Comparison of ENCODE assay signal across 22 mouse cellular contexts in the genomic region with DNA sequence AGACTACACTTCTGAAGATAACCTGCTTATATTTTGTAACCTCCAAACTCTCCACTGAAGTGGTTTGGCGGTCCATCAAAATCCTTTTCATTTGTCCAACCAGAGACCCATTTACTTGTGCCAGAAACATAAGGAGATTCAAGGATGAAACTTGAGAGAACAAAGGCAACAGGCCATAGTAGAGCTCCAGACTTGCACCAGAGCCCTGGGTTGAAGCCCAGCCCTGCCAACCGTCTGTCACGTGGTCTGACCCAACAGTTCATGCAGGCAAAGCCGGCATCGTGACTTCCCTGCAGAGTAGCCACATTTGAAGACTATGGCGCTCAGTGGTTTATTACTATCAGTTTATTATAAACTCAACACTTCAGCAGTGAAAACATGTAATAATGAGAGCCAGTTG. TPM values are rescaled to one million over a fixed set of nuclear protein-coding genes. Genes with fewer than 3 reads are reported as not detected.
A peak's percentile ranks its signal among the peaks of the same experiment; 100 is the strongest.
DNase-seq lines count a peak whose midpoint lies in the region; ATAC-seq lines count a peak whose summit lies in the region.
"Had no signal": no experiment of that assay in that cellular context is flagged by ENCODE, and none has a peak within 500 bp of the region (broad histone marks: within the 10 kb centered on the region; RNA-seq: fewer than 3 reads in every experiment).

No protein-coding gene starts in this region.

- H3K9me3 ChIP-seq in embryonic facial prominence, embryonic 15.5 days (replicated peaks) = no peaks in the 10 kb centered on the region
- H3K9me3 ChIP-seq in embryonic facial prominence, embryonic 10.5 days = no peaks in the 10 kb centered on the region
- H3K9me3 ChIP-seq in heart, embryonic 15.5 days (replicated peaks) = no peaks in the 10 kb centered on the region
- H3K9me3 ChIP-seq: limb, embryonic 12.5 days; liver, embryonic 15.5 days; neural tube, embryonic 12.5 days had no signal

- H3K27me3 ChIP-seq in embryonic facial prominence, embryonic 15.5 days = no peaks in the 10 kb centered on the region
- no peaks in the 10 kb centered on the region for H3K27me3 ChIP-seq in embryonic facial prominence, embryonic 10.5 days (replicated peaks; ENCODE audit: low read depth, poor library complexity, severe bottlenecking)
- no peaks in the 10 kb centered on the region for H3K27me3 ChIP-seq in heart, embryonic 15.5 days
- H3K27me3 ChIP-seq: limb, embryonic 12.5 days; liver, embryonic 15.5 days; neural tube, embryonic 12.5 days had no signal

- 83% methylated on average over 6 of the region's 6 CpGs for WGBS in embryonic facial prominence, embryonic 15.5 days
- WGBS in embryonic facial prominence, embryonic 10.5 days = 92% methylated on average over 6 of the region's 6 CpGs
- WGBS in heart, embryonic 15.5 days = 72% methylated on average over 6 of the region's 6 CpGs

- H3K36me3 ChIP-seq in embryonic facial prominence, embryonic 15.5 days = no peaks in the 10 kb centered on the region
- H3K36me3 ChIP-seq in embryonic facial prominence, embryonic 10.5 days (replicated peaks) = no peaks in the 10 kb centered on the region
- no peaks in the 10 kb centered on the region for H3K36me3 ChIP-seq in heart, embryonic 15.5 days
- H3K36me3 ChIP-seq: G1E; limb, embryonic 12.5 days; liver, embryonic 15.5 days; neural tube, embryonic 12.5 days had no signal

- DNase-seq in embryonic facial prominence, embryonic 10.5 days (ENCODE audit: low spot score) = no peak
- DNase-seq in heart, postnatal 14 days = no peak
- peak; percentile 31 for DNase-seq in 3T3-L1 (ENCODE audit: low read depth, low spot score)
- peak; percentile 56 for DNase-seq in Muller cell, postnatal 12 days (ENCODE audit: inconsistent ontology term)
- no peak for DNase-seq in thymus, postnatal 10 days (ENCODE audit: low spot score in 2 of 2)
- DNase-seq: gastrocnemius, postnatal 36 days; kidney, adult 2 months; kidney, postnatal 14 days; lung, postnatal 14 days; thymus, adult 18-20 months had no signal

- H3K9ac ChIP-seq in embryonic facial prominence, embryonic 15.5 days = no peak overlapping the region
- H3K9ac ChIP-seq in heart, embryonic 15.5 days = no peak overlapping the region
- H3K9ac ChIP-seq: limb, embryonic 12.5 days; liver, embryonic 15.5 days; neural tube, embryonic 12.5 days had no signal

- no peak for ATAC-seq in embryonic facial prominence, embryonic 15.5 days (ENCODE audit: insufficient number of reproducible peaks, low FRiP score, low TSS enrichment, low read depth)
- ATAC-seq in heart, embryonic 15.5 days (replicated peaks; ENCODE audit: insufficient number of reproducible peaks, insufficient read depth, low FRiP score, low read depth) = no peak
- ATAC-seq: CD4-positive, CD25-positive, alpha-beta regulatory T cell, adult 4 months had no signal

- H3K4me2 ChIP-seq in embryonic facial prominence, embryonic 15.5 days (replicated peaks) = no peak overlapping the region
- no peak overlapping the region for H3K4me2 ChIP-seq in heart, embryonic 15.5 days
- H3K4me2 ChIP-seq: limb, embryonic 12.5 days; liver, embryonic 15.5 days; neural tube, embryonic 12.5 days had no signal

- H3K4me1 ChIP-seq in embryonic facial prominence, embryonic 15.5 days = peaks cover 39% of the 10 kb centered on the region
- peaks cover 14% of the 10 kb centered on the region; the same call in 1 of the 2 replicates for H3K4me1 ChIP-seq in embryonic facial prominence, embryonic 10.5 days
- peaks cover 76% of the 10 kb centered on the region for H3K4me1 ChIP-seq in heart, embryonic 15.5 days (replicated peaks)
- H3K4me1 ChIP-seq: neural tube, embryonic 12.5 days had no signal

- 0 out of 2 replicates have a peak overlapping the region, but pooled peaks have one; percentile 17 for H3K27ac ChIP-seq in embryonic facial prominence, embryonic 15.5 days (replicated peaks)
- no peak overlapping the region for H3K27ac ChIP-seq in embryonic facial prominence, embryonic 10.5 days (replicated peaks)
- peak overlapping the region; percentile 48 for H3K27ac ChIP-seq in heart, embryonic 15.5 days
- H3K27ac ChIP-seq: limb, embryonic 12.5 days; liver, embryonic 15.5 days; neural tube, embryonic 12.5 days had no signal

- intact Hi-C loops in heart, postnatal 14 days (cut with DNase I) = no loop called here

- no peak overlapping the region for H3K4me3 ChIP-seq in embryonic facial prominence, embryonic 15.5 days (replicated peaks)
- H3K4me3 ChIP-seq in embryonic facial prominence, embryonic 10.5 days = no peak overlapping the region
- H3K4me3 ChIP-seq in heart, embryonic 15.5 days = no peak overlapping the region
- H3K4me3 ChIP-seq: limb, embryonic 12.5 days; liver, embryonic 15.5 days; neural tube, embryonic 12.5 days had no signal

RNA-seq across cellular contexts. Expression of a gene that starts 45.3 kb away (rescaled TPM):
- 9.2 and 10.4 TPM in 2 replicates for polyA plus RNA-seq in embryonic facial prominence, embryonic 15.5 days (2015; fragmentation: Nextera tagmentation; extraction: Ambion mirVana)
- 3.7 and 4.3 TPM in 2 replicates for polyA plus RNA-seq in embryonic facial prominence, embryonic 10.5 days (2016; fragmentation: Nextera tagmentation; extraction: Ambion mirVana)
- polyA plus RNA-seq in heart, embryonic 15.5 days (2015; fragmentation: Nextera tagmentation; extraction: Ambion mirVana) = 8.6 and 8.8 TPM in 2 replicates
- 10 to 100 TPM; 18.5 to 22.0 TPM for total RNA-seq in heart, postnatal 14 days (2021)
- polyA plus RNA-seq: G1E had no signal

RNA-seq across cellular contexts. Expression of a gene that starts 45.5 kb away (rescaled TPM):
- 10.3 and 11.0 TPM in 2 replicates for polyA plus RNA-seq in embryonic facial prominence, embryonic 15.5 days (2015; fragmentation: Nextera tagmentation; extraction: Ambion mirVana)
- 4.6 and 6.3 TPM in 2 replicates for polyA plus RNA-seq in embryonic facial prominence, embryonic 10.5 days (2016; fragmentation: Nextera tagmentation; extraction: Ambion mirVana)
- polyA plus RNA-seq in heart, embryonic 15.5 days (2015; fragmentation: Nextera tagmentation; extraction: Ambion mirVana) = 5.2 and 7.5 TPM in 2 replicates
- total RNA-seq in heart, postnatal 14 days (2021) = 1 to 10 TPM; 2.4 to 2.9 TPM
- total RNA-seq: hematopoietic stem cell, adult 5-6 weeks; megakaryocyte-erythroid progenitor cell, adult 5-6 weeks had no signal
- polyA plus RNA-seq: CD4-positive, CD25-positive, alpha-beta regulatory T cell, adult 4 months; G1E had no signal

RNA-seq across cellular contexts. Expression of a gene that starts 51.7 kb away (rescaled TPM):
- not detected in 2 replicates for polyA plus RNA-seq in embryonic facial prominence, embryonic 15.5 days (2015; fragmentation: Nextera tagmentation; extraction: Ambion mirVana)
- 0.16 TPM in 1 of 2 replicates, not detected in the other for polyA plus RNA-seq in embryonic facial prominence, embryonic 10.5 days (2016; fragmentation: Nextera tagmentation; extraction: Ambion mirVana)
- polyA plus RNA-seq in heart, embryonic 15.5 days (2015; fragmentation: Nextera tagmentation; extraction: Ambion mirVana) = not detected in 2 replicates
- not detected for total RNA-seq in heart, postnatal 14 days (2021)
- total RNA-seq: G1E; gastrocnemius, postnatal 36 days; hematopoietic stem cell, adult 5-6 weeks; layer of hippocampus, adult 8-10 months; left cerebral cortex, adult 18-20 months; megakaryocyte-erythroid progenitor cell, adult 5-6 weeks had no signal
- polyA plus RNA-seq: CD4-positive, CD25-positive, alpha-beta regulatory T cell, adult 4 months; forebrain, embryonic 11.5 days; G1E; kidney, adult 2 months; limb, embryonic 12.5 days; liver, embryonic 15.5 days; neural tube, embryonic 12.5 days had no signal

Comparison
In these comparisons a context has a peak if more than half of its experiments do, and no peak if none do; other contexts are left out.
1. DNase-seq: peak in 3T3-L1 (single experiment) and Muller cell, postnatal 12 days (single experiment); none in embryonic facial prominence, embryonic 10.5 days (single experiment), heart, postnatal 14 days (0 of 2) and thymus, postnatal 10 days (0 of 2).